ENCODE assay signal across 22 mouse cellular contexts in the genomic region with DNA sequence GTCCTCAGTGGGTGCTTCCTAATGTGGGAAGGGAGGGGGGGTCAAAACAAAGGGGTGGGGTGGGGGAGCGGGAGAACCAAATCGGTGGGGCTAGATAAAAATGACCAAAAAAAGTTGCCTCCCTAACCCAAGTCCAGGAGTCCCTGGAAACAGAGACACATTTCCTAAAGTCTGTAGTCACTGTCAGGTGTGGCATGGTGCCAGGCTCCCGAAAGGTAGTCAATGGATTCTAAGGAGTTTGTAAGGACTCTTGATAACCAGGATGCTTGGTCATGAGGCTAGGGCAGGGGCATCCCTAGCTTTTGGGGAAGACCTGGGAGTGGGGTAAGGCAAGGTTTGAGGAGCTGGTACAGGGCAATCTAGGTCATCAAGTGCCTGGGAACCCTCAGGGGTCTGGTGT.
"Had no signal": no experiment of that assay in that cellular context is flagged by ENCODE, and none has a peak within 500 bp of the region (broad histone marks: within the 10 kb centered on the region; RNA-seq: fewer than 3 reads in every experiment).

No protein-coding gene starts in this region.

- H3K4me1 ChIP-seq: limb, embryonic 12.5 days; limb, embryonic 15.5 days; neural tube, embryonic 15.5 days had no signal

- H3K9ac ChIP-seq: limb, embryonic 12.5 days; limb, embryonic 15.5 days; liver, embryonic 14.5 days; liver, postnatal 0 days; lung, embryonic 14.5 days; neural tube, embryonic 12.5 days; neural tube, embryonic 15.5 days had no signal

- H3K4me3 ChIP-seq: limb, embryonic 12.5 days; limb, embryonic 15.5 days; megakaryocyte, embryonic 14.5 days; neural tube, embryonic 12.5 days; neural tube, embryonic 15.5 days had no signal

- H3K27ac ChIP-seq: kidney, postnatal 0 days; limb, embryonic 12.5 days; limb, embryonic 15.5 days; liver, embryonic 14.5 days; neural tube, embryonic 12.5 days; neural tube, embryonic 15.5 days; stomach, postnatal 0 days had no signal

- H3K36me3 ChIP-seq: neural tube, embryonic 15.5 days had no signal

- H3K9me3 ChIP-seq: limb, embryonic 12.5 days; limb, embryonic 15.5 days; megakaryocyte, embryonic 14.5 days; neural tube, embryonic 12.5 days; neural tube, embryonic 15.5 days had no signal

- DNase-seq: kidney, adult 2 months; left cerebral cortex, postnatal 4 days; liver, postnatal 0 days; midbrain, embryonic 14.5 days; right cerebral cortex, adult 18-20 months; right cerebral cortex, postnatal 14 days; right cerebral cortex, postnatal 4 days; thymus, adult 2 months; thymus, postnatal 14 days; thymus, postnatal 4 days had no signal

- H3K27me3 ChIP-seq: limb, embryonic 12.5 days; limb, embryonic 15.5 days; megakaryocyte, embryonic 14.5 days; neural tube, embryonic 12.5 days; neural tube, embryonic 15.5 days had no signal

- ATAC-seq: intestine, postnatal 0 days; liver, postnatal 0 days had no signal

- H3K4me2 ChIP-seq: limb, embryonic 12.5 days; limb, embryonic 15.5 days; liver, embryonic 11.5 days; midbrain, embryonic 11.5 days; neural tube, embryonic 12.5 days; neural tube, embryonic 15.5 days had no signal
